26 mouse cellular contexts compared by ENCODE assay signal in genomic region chr13:91746470-91746869, GRCm38 (mm10). TPM values are rescaled to one million over a fixed set of nuclear protein-coding genes. Genes with fewer than 3 reads are reported as not detected.
DNase-seq lines count a peak whose midpoint lies in the region; ATAC-seq and TF ChIP-seq lines count a peak whose summit lies in the region.
"Had no signal": no experiment of that assay in that cellular context is flagged by ENCODE, and none has a peak within 500 bp of the region (broad histone marks: within the 10 kb centered on the region; RNA-seq: fewer than 3 reads in every experiment).

No protein-coding gene starts in this region.

- ATAC-seq in midbrain, postnatal 0 days (ENCODE audit: low FRiP score): no peak
- ATAC-seq: activated CD4-positive, CD25-positive, alpha-beta regulatory T cell, adult 4 months; CD4-positive, CD25-positive, alpha-beta regulatory T cell, adult 4 months; Patski had no signal

- no peak overlapping the region for H3K4me2 ChIP-seq in midbrain, postnatal 0 days (ENCODE audit: low read depth, low read length, poor library complexity, severe bottlenecking)

- TF ChIP-seq RAD21 in MEL (IDR thresholded peaks at IDR 0.05; ENCODE audit: low read depth, low read length): no peak

- TF ChIP-seq POLR2A in MEL (IDR thresholded peaks at IDR 0.05; ENCODE audit: control insufficient read depth in 1 of 2, insufficient read depth in 1 of 2, low read depth in 1 of 2, low read length in 2 of 2, poor library complexity in 1 of 2): no peak

- no peak for TF ChIP-seq EP300 in MEL (IDR thresholded peaks at IDR 0.05; ENCODE audit: low read depth in 1 of 2, low read length in 2 of 2)

- H3K27me3 ChIP-seq in MEL (ENCODE audit: control insufficient read depth in 1 of 2, insufficient read depth in 2 of 2, low read length in 2 of 2): no peaks in the 10 kb centered on the region
- H3K27me3 ChIP-seq in midbrain, postnatal 0 days (ENCODE audit: insufficient read depth, low read length): no peaks in the 10 kb centered on the region
- H3K27me3 ChIP-seq: CH12.LX, Patski had no signal

- no peak overlapping the region for H3K9ac ChIP-seq in MEL (ENCODE audit: control insufficient read depth, low read depth, low read length, poor library complexity, severe bottlenecking)
- H3K9ac ChIP-seq in midbrain, postnatal 0 days (replicated peaks; ENCODE audit: low read length, poor library complexity, severe bottlenecking): no peak overlapping the region

- intact Hi-C loops in heart, postnatal 36 days (cut with DNase I): no loop called here
- intact Hi-C loops in left cerebral cortex, postnatal 36 days (cut with DNase I): no loop called here

- no peaks in the 10 kb centered on the region for H3K79me2 ChIP-seq in MEL (ENCODE audit: control insufficient read depth, insufficient read depth, low read length, poor library complexity)

- H3K4me3 ChIP-seq in MEL (ENCODE audit: control insufficient read depth in 1 of 2, insufficient read depth in 1 of 2, low read depth in 2 of 2, low read length in 2 of 2): no peak overlapping the region
- H3K4me3 ChIP-seq in midbrain, postnatal 0 days (ENCODE audit: low read depth, low read length): no peak overlapping the region

- H3K36me3 ChIP-seq in MEL (ENCODE audit: control insufficient read depth in 1 of 2, insufficient read depth in 2 of 2, low read length in 2 of 2): 0 out of 4 replicates have a peak, but pooled peaks cover 0 to 2% of the 10 kb centered on the region in 2 experiments
- H3K36me3 ChIP-seq in midbrain, postnatal 0 days (ENCODE audit: insufficient read depth, low read length): no peaks in the 10 kb centered on the region
- H3K36me3 ChIP-seq: G1E had no signal

- DNase-seq in heart, adult 11 months: peak; percentile 55
- DNase-seq in heart, postnatal 36 days: no peak
- DNase-seq in 416B (ENCODE audit: low read depth) (peak; percentile 50), MEL (ENCODE audit: low read depth, low spot score) (peak; percentile 79), MEL-GATA-1-ER (ENCODE audit: extremely low read depth, low read depth) (peak; percentile 20)
- DNase-seq in left cerebral cortex, postnatal 36 days (ENCODE audit: low spot score in 2 of 2): no peak
- DNase-seq in layer of hippocampus, adult 9-11 months: no peak
- DNase-seq in midbrain, postnatal 0 days (ENCODE audit: low spot score): no peak
- DNase-seq: adrenal gland, adult 2 months; adrenal gland, adult 8-10 months; adrenal gland, postnatal 10 days; adrenal gland, postnatal 14 days; adrenal gland, postnatal 25 days; adrenal gland, postnatal 36 days; B cell, adult 2 months; cerebellum, adult 11 months; cerebellum, adult 11-12 months; cerebellum, adult 18-20 months; cerebellum, adult 2 months; cerebellum, adult 8-10 months had no signal

- 85% methylated on average over 5 of the region's 5 CpGs for WGBS in midbrain, postnatal 0 days

- no peak overlapping the region for H3K27ac ChIP-seq in MEL (ENCODE audit: control insufficient read depth, low read depth, low read length)
- no peak overlapping the region for H3K27ac ChIP-seq in midbrain, postnatal 0 days (ENCODE audit: low read depth, low read length)

- H3K4me1 ChIP-seq in MEL (ENCODE audit: control insufficient read depth in 1 of 2, insufficient read depth in 2 of 2, low read length in 2 of 2): no peaks in the 10 kb centered on the region
- no peaks in the 10 kb centered on the region for H3K4me1 ChIP-seq in midbrain, postnatal 0 days (ENCODE audit: insufficient read depth, low read length)

- no peak for TF ChIP-seq CTCF in MEL (IDR thresholded peaks at IDR 0.05 in 2 of 3, conservative IDR thresholded peaks at IDR 0.05 in 1 of 3; ENCODE audit: control insufficient read depth in 1 of 3, insufficient read depth in 1 of 3, low read depth in 2 of 3, low read length in 3 of 3, poor library complexity in 1 of 3, severe bottlenecking in 1 of 3)
- TF ChIP-seq CTCF in midbrain, postnatal 0 days (IDR thresholded peaks at IDR 0.05): no peak

- H3K9me3 ChIP-seq in MEL (replicated peaks; ENCODE audit: insufficient read depth, low read length): no peaks in the 10 kb centered on the region
- no peaks in the 10 kb centered on the region for H3K9me3 ChIP-seq in midbrain, postnatal 0 days (ENCODE audit: low read length)
- H3K9me3 ChIP-seq: G1E had no signal

TF ChIP-seq in MEL, 35 proteins besides CTCF, POLR2A, EP300 and RAD21:
- TF ChIP-seq TBP (IDR thresholded peaks at IDR 0.05; ENCODE audit: low read depth, low read length): 0 out of 2 replicates have a peak, but pooled peaks have one; percentile 26
- no peak for TF ChIP-seq MAFK (IDR thresholded peaks at IDR 0.05; ENCODE audit: borderline replicate concordance, low read depth, low read length)
- no peak for TF ChIP-seq MYB (IDR thresholded peaks at IDR 0.05; ENCODE audit: low read depth, low read length)
- no peak for TF ChIP-seq GATA1 (IDR thresholded peaks at IDR 0.05; ENCODE audit: low read depth, low read length)
- TF ChIP-seq ELF1 (IDR thresholded peaks at IDR 0.05; ENCODE audit: low read depth, low read length): no peak
- no peak for TF ChIP-seq HCFC1 (IDR thresholded peaks at IDR 0.05; ENCODE audit: low read depth, low read length)
- no peak for TF ChIP-seq UBTF (IDR thresholded peaks at IDR 0.05; ENCODE audit: borderline replicate concordance, insufficient read depth, low read depth, low read length)
- no peak for TF ChIP-seq RCOR1 (IDR thresholded peaks at IDR 0.05; ENCODE audit: low read depth, low read length)

RNA-seq across cellular contexts. Expression of gene Acot12, which starts 5.2 kb away (rescaled TPM):
- total RNA-seq in heart, postnatal 36 days (2021): not detected
- total RNA-seq in MEL (2012; rRNA removed): not detected in 2 replicates
- under 1 TPM in 1 of 2 experiments, not detected in 1; 0.06 TPM for polyA plus RNA-seq in MEL (2012; ENCODE audit: insufficient read depth in 1 of 2, insufficient read length in 2 of 2, low read depth in 1 of 2, low replicate concordance in 2 of 2, missing spikeins in 1 of 2)
- total RNA-seq in left cerebral cortex, postnatal 36 days (2021): under 1 TPM in 1 of 2 experiments, not detected in 1; 0.34 TPM
- 0.44 and 0.47 TPM in 2 replicates for total RNA-seq in midbrain, postnatal 0 days (2014; rRNA removed)
- 0.21 and 0.35 TPM in 2 replicates for polyA plus RNA-seq in midbrain, postnatal 0 days (2015; fragmentation: Nextera tagmentation; extraction: Ambion mirVana)
- total RNA-seq: ES-E14, G1E had no signal
- polyA plus RNA-seq: activated CD4-positive, CD25-positive, alpha-beta regulatory T cell, adult 4 months; adrenal gland, adult 2 months; CD4-positive, CD25-positive, alpha-beta regulatory T cell, adult 4 months; G1E; Patski had no signal

Comparison
In these comparisons a context has a peak if more than half of its experiments do, and no peak if none do; other contexts are left out.
1. DNase-seq: peak in heart, adult 11 months (single experiment), 416B (single experiment), MEL (single experiment) and MEL-GATA-1-ER (single experiment); none in heart, postnatal 36 days (0 of 2), left cerebral cortex, postnatal 36 days (0 of 2), layer of hippocampus, adult 9-11 months (single experiment) and midbrain, postnatal 0 days (single experiment).